Mouse (Mus musculus) CH12.LX (cell line): ENCODE data around the gene Catspere2.
"Not testable (repeated sequence)": the region's sequence is repeated elsewhere in the genome, so short reads cannot be mapped to it uniquely, and the experiment has no call there.

ENCODE experiments used
- CHD1 ChIP-seq: IDR thresholded peaks from 2 replicates; pipeline ENCODE4 v1.6.1; 2012; ENCODE audit warnings: low read depth, low read length, improper control_type of control experiment, inconsistent platforms
- CHD2 ChIP-seq: IDR thresholded peaks from 2 replicates; pipeline ENCODE4 v1.6.1; 2011; ENCODE audit warnings: low read length, improper control_type of control experiment
- CTCF ChIP-seq, 2 experiments: IDR thresholded peaks in 1 of 2; conservative IDR thresholded peaks in 1 of 2; 2 replicates each; pipeline ENCODE4 v1.5.1; 2011 to 2012; ENCODE audit warnings: low read depth in 2 of 2, low read length in 2 of 2, improper control_type of control experiment in 1 of 2, inconsistent platforms in 1 of 2, mild to moderate bottlenecking in 1 of 2, moderate library complexity in 1 of 2
- MAX ChIP-seq: IDR thresholded peaks from 2 replicates; pipeline ENCODE4 v1.6.1; 2011; ENCODE audit warnings: low read length, improper control_type of control experiment
- MEF2A ChIP-seq: IDR thresholded peaks from 2 replicates; pipeline ENCODE4 v1.6.1; 2014; ENCODE audit warnings: low read depth, mild to moderate bottlenecking, inconsistent platforms, low read length, improper control_type of control experiment, borderline replicate concordance
- POLR2AphosphoS2 ChIP-seq: IDR thresholded peaks from 2 replicates; pipeline ENCODE4 v1.6.1; 2011; ENCODE audit warnings: low read depth, low read length, improper control_type of control experiment
- USF1 ChIP-seq: IDR thresholded peaks from 2 replicates; pipeline ENCODE4 v1.6.1; 2014; ENCODE audit warnings: low read depth, mild to moderate bottlenecking, inconsistent platforms, low read length, improper control_type of control experiment
- USF2 ChIP-seq: conservative IDR thresholded peaks from 2 replicates; pipeline ENCODE4 v1.6.1; 2011; ENCODE audit warnings: low read depth, low read length, improper control_type of control experiment

- TF ChIP-seq MAX; CHD1; CTCF (conservative IDR thresholded peaks at IDR 0.05 in 1 of 2, IDR thresholded peaks at IDR 0.05 in 1 of 2; ENCODE audit: low read depth in 2 of 2, low read length in 2 of 2); CHD2; POLR2AphosphoS2; USF1; MEF2A; USF2: not testable (repeated sequence)
Observed at GRCm38 (mm10) chr1:177983582-177983981, 359 bp downstream of the Catspere2 start.
